Mouse (Mus musculus) heart, postnatal 36 days (tissue): ENCODE measurements at regions not wholly inside any gene's neighbourhood (a gene's known extent, or its start where the extent isn't known, plus 50 kb on each side); places are given as distances from the start of the nearest gene placed in this dataset.

Experiments used
- DNase-seq, 2 experiments: peaks; one replicate each; pipeline ENCODE4 v3.0.0; 2021 to 2022
- intact Hi-C: fragments of 180-260 bp; cut with DNase I; formaldehyde crosslinking; loops from one replicate; pipeline ENCODE4 v1.15.1; 2025

DNA sequence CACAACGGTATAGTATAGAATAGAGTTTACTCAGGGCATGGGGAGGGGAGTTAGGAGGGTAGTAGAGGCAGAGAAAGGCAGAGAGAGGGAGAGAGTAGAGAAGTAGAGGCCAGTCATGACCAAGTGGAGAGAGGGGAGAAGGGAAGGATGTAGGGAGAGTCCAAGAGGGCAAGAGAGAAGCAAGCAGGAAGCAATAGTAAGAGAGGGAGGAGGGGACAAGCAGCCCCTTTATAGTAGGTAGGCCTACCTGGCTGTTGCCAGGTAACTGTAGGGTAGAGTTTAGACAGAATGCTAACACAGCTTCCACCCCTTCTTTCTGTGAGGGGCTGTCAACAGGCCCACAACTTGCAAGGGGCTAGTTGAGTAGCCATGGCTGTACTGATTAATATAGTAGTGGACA lies 69.2 kb upstream of the Tpm1 start:
- intact Hi-C loops, result no loop called here
- DNase-seq, result no peak

- no peak for DNase-seq
Observed at GRCm38 (mm10) chr9:67117639-67118038, 68.4 kb upstream of the Tpm1 start.

DNA sequence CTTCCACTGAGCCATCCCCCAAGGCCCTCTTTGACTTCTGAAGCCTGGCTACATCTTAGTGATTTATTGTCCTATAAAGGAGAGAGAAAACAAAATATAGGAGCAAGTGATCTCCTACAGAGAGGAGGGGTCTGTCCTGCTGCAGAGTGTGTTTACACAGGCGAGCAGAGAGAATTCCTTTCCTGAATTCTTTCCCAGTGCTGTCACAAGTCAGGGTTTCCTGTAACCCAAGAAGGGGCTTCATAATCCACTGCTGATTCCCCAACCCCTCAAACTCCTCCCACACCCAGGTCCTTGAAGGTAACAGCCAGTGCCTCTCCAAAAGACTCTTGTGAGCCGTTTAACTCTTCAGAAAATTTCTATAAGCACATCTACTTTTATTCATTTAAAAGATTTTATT lies 66.8 kb upstream of the Tpm1 start:
- intact Hi-C loops, result no loop called here
- no peak for DNase-seq

More at GRCm38 (mm10) chr9:67117639-67118038, 68.4 kb upstream of the Tpm1 start:
- intact Hi-C loops, result no loop called here

DNA sequence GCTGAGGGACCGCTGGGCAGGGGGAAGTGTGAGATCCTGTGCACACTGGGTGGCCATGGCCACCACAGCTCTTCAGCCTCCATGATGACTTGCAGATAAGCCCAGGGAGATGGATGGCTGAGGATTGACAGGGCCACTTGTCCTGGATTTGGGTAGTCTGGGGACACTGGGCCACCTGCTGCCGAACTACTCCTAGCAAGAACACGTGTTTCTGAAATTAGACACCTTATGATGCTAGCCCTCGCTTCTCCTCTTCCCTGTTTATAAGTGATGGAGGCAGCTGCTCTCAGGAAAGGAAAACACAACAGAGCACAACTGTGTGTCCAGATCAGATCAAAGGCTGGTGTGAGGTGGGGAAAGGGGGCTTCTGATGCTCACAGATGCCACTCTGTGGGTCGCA lies 64.9 kb upstream of the Tpm1 start:
- intact Hi-C loops, result no loop called here
- no peak for DNase-seq

DNA sequence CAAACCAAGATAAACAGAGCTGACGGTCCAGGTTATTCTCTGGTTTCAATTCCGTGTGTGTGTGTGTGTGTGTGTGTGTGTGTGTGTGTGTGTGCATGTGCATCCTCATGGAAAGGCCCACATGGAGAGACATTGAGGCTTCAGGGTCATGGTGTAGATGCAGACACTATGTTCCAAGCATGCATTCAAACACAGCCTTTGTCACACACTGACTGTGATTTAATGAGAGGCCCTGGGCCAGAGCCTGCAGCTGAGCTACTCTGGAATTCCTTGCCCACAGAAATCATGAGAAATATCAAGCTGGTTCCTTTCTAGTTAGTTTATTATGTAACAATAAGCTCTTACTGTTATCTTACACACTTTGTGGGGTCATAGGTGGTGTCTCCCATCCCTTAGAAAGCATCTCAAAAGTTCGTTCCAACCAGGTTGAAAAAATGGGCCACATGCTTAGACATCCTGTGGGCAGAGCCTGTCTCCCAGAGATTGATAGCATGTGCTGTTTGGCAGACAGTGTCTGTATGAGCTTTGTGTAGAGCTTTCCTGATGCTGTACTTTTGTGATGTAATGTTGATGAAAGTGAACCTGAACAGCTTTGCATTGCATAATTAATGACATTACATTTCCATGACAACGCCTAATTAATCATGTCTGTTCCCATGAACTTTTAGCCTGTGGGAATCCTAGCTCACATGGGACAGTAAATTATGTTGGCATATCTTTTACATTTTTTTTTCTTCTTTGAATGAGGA lies 62.8 kb upstream of the Tpm1 start:
- DNase-seq, result no peak
- intact Hi-C loops, result no loop called here

DNA sequence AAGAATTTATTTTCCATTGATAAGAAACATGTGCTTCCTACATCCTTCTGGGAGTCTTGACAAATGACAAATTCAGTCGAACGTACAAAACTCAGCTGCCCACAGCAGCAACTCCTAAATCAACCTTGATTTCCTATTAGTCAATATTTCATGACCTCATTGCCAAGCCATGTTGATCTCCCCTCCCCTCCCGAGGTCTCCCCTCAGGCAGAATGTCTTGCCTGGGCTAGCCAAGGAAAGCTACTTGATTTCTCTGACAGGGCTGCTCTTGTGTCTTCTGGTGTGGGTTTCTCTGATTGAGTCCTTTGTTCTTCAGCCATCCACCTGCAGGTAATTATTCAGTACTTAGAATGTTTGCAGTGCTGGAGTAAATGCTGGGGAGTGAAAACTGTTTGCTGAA lies 58.7 kb upstream of the Tpm1 start:
- no peak for DNase-seq
- intact Hi-C loops, result no loop called here

DNA sequence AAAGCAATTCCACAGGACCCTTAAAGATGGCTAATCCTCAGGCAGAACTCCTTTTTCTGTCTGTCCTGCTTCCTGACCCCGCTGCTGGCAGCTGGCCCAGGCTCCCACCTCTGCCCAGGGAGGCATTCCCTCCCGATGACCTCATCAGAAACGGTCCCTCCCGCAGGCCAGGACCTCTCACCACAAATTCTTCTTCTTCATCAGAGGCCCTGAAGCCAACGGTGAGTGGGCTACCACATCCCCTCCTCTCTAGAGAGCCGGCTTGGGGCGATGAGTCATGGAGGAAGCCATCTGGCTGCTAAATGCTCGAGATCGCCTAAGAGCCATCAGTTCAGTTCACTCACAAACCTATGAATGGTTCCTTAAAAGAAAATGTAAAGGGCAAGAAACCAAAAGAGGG lies 56.7 kb upstream of the Tpm1 start:
- intact Hi-C loops, result no loop called here
- peak in 1 of 2 experiments; percentile 23 for DNase-seq

- intact Hi-C loops, result no loop called here
- DNase-seq, result no peak
Observed at GRCm38 (mm10) chr9:67105216-67105615, 56.0 kb upstream of the Tpm1 start.

- no peak for DNase-seq
- intact Hi-C loops, result no loop called here
Observed at GRCm38 (mm10) chr9:67104616-67105015, 55.4 kb upstream of the Tpm1 start.

DNA sequence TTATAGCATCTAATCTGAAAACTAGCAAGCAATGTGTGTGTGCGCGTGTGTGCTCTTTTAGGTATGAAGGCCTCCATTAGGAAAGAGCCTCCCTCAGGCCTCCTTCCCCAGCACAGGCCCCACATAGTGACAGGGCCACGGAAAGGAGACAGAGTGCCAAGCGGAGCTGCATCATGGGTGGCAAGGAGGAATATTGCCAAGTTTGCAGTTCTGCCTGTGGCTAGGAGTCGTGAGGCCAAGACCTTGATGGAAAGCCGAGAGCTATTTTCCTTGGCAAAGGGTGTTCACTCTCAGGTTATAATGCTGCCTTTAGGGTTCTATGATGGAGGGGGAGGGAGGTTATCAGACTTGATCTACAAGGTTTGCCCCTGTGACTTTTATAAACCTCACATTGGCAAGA lies 53.4 kb upstream of the Tpm1 start:
- no peak for DNase-seq
- intact Hi-C loops, result no loop called here

- DNase-seq, result no peak
- intact Hi-C loops, result no loop called here
Observed at GRCm38 (mm10) chr9:67099471-67099870, 50.3 kb upstream of the Tpm1 start.
